Mouse (Mus musculus) C2C12 (cell line): ENCODE results near the gene Dido1.

Experiments used
- CEBPB ChIP-seq: IDR thresholded peaks from one replicate; pipeline ENCODE4 v1.6.1; 2011; ENCODE audit warnings: low read depth, mild to moderate bottlenecking, control low read depth, moderate library complexity
- CTCF ChIP-seq: IDR thresholded peaks from one replicate; pipeline ENCODE4 v1.5.1; 2011; ENCODE audit not compliant: control insufficient read depth, insufficient read depth, insufficient read length
- FOSL1 ChIP-seq: IDR thresholded peaks from one replicate; pipeline ENCODE4 v1.8.0; 2011; ENCODE audit warnings: mild to moderate bottlenecking, low read length; ENCODE audit not compliant: poor library complexity, insufficient read depth, severe bottlenecking
- MAX ChIP-seq: IDR thresholded peaks from one replicate; pipeline ENCODE4 v1.6.1; 2011; ENCODE audit warnings: mild to moderate bottlenecking, control low read depth
- MYOD1 ChIP-seq: IDR thresholded peaks from one replicate; pipeline ENCODE4 v1.6.1; 2011; ENCODE audit warnings: low read depth; ENCODE audit not compliant: control insufficient read depth, insufficient read length
- MYOG ChIP-seq: IDR thresholded peaks from one replicate; pipeline ENCODE4 v1.6.1; 2011; ENCODE audit not compliant: control insufficient read depth, insufficient read length; ENCODE audit errors: extremely low read depth
- USF1 ChIP-seq: IDR thresholded peaks from one replicate; pipeline ENCODE4 v1.6.1; 2011; ENCODE audit warnings: low read depth, mild to moderate bottlenecking, control low read depth, moderate library complexity

DNA sequence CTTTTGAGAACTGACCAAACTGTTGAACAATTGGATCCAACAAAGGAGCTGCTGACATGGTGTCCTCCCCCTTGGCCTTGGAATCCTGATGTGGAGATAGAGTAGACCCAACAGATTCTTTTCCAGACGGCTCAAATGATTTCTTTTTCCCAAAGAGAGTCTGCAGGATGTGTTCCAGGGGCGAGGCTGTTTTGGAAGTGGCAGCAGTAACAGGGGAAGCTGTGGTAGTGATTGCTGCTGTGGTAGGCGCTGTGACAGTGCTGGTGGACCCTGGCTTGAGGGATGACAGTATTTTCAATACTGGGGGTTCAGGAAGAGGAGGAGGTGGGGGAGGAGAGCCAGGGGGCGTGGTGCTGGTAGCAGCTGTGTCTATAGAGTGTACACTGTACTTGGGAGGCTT is 47.8 kb downstream of the Dido1 start:
- TF ChIP-seq CTCF (no peak), CEBPB (no peak), MAX (no peak), MYOG (no peak), USF1 (no peak), MYOD1 (no peak), FOSL1 (no peak)
